Mouse (Mus musculus) embryonic fibroblast, embryonic 13.5 days (primary cell): ENCODE results near the gene Fes.

Source experiments
- CTCF ChIP-seq: IDR thresholded peaks from 2 replicates; pipeline ENCODE4 v1.5.1; 2011; ENCODE audit warnings: mild to moderate bottlenecking, control low read depth, low read length, moderate library complexity, borderline replicate concordance; ENCODE audit not compliant: insufficient read depth
- POLR2A ChIP-seq: IDR thresholded peaks from 2 replicates; pipeline ENCODE4 v1.6.1; 2011; ENCODE audit warnings: low read depth, mild to moderate bottlenecking, control low read depth, low read length, moderate library complexity

GRCm38 (mm10) chr7:80424722-80425121 lies 37.0 kb upstream of the Fes start:
- TF ChIP-seq CTCF (no peak), POLR2A (no peak)
